Mouse (Mus musculus) right cerebral cortex, postnatal 14 days (tissue): ENCODE results near the gene Pygl.
"Not testable (repeated sequence)": the region's sequence is repeated elsewhere in the genome, so short reads cannot be mapped to it uniquely, and the experiment has no call there.

Experiments used
- DNase-seq: peaks from one replicate; pipeline ENCODE4 v3.0.0; 2022

Gene Pygl

GRCm38 (mm10) chr12:70227121-70227932 lies 4.0 kb downstream of the Pygl start:
- no peak for DNase-seq

GRCm38 (mm10) chr12:70226655-70227054 lies 4.6 kb downstream of the Pygl start:
- DNase-seq: no peak

- DNase-seq: no peak
Measured at GRCm38 (mm10) chr12:70223331-70223730, 8.0 kb downstream of the Pygl start.

- DNase-seq: no peak
Measured at GRCm38 (mm10) chr12:70221425-70221824, 9.9 kb downstream of the Pygl start.

- no peak for DNase-seq
Measured at GRCm38 (mm10) chr12:70218795-70219540, 12.3 kb downstream of the Pygl start.

- DNase-seq: no peak
Measured at GRCm38 (mm10) chr12:70216229-70216800, 15.0 kb downstream of the Pygl start.

GRCm38 (mm10) chr12:70214281-70214680 lies 17.0 kb downstream of the Pygl start:
- DNase-seq: no peak

GRCm38 (mm10) chr12:70213601-70214000 lies 17.7 kb downstream of the Pygl start:
- no peak for DNase-seq

- no peak for DNase-seq
Measured at GRCm38 (mm10) chr12:70212501-70212900, 18.8 kb downstream of the Pygl start.

GRCm38 (mm10) chr12:70208214-70208613 lies 23.1 kb downstream of the Pygl start:
- no peak for DNase-seq

- no peak for DNase-seq
Measured at GRCm38 (mm10) chr12:70204433-70204832, 26.9 kb downstream of the Pygl start.

- no peak for DNase-seq
Measured at GRCm38 (mm10) chr12:70201926-70202529, 29.3 kb downstream of the Pygl start.

GRCm38 (mm10) chr12:70196341-70196740 lies 34.9 kb downstream of the Pygl start:
- DNase-seq: no peak

- DNase-seq: no peak
Measured at GRCm38 (mm10) chr12:70195426-70195825, 35.9 kb downstream of the Pygl start.

- no peak for DNase-seq
Measured at GRCm38 (mm10) chr12:70192267-70192727, 39.0 kb downstream of the Pygl start.

GRCm38 (mm10) chr12:70184173-70184783 lies 47.0 kb downstream of the Pygl start:
- no peak for DNase-seq

GRCm38 (mm10) chr12:70183507-70183906 lies 47.8 kb downstream of the Pygl start:
- not testable (repeated sequence) for DNase-seq

- DNase-seq: no peak
Measured at GRCm38 (mm10) chr12:70169969-70170368, 61.3 kb downstream of the Pygl start.

GRCm38 (mm10) chr12:70167950-70168349 lies 63.3 kb downstream of the Pygl start:
- no peak for DNase-seq

- no peak for DNase-seq
Measured at GRCm38 (mm10) chr12:70164741-70165140, 66.5 kb downstream of the Pygl start.

GRCm38 (mm10) chr12:70161057-70161456 lies 70.2 kb downstream of the Pygl start:
- DNase-seq: no peak

GRCm38 (mm10) chr12:70157292-70158066 lies 73.8 kb downstream of the Pygl start:
- no peak for DNase-seq
